Mouse (Mus musculus) lung, postnatal 0 days (tissue): ENCODE results near the gene Tmem202.

Experiments used
- CTCF ChIP-seq: IDR thresholded peaks from 2 replicates; pipeline ENCODE4 v1.5.1; 2016; ENCODE audit warnings: antibody characterized with exemption, mild to moderate bottlenecking
- EP300 ChIP-seq: IDR thresholded peaks from 2 replicates; pipeline ENCODE4 v1.6.1; 2016; ENCODE audit warnings: antibody characterized with exemption, mild to moderate bottlenecking, control low read depth

GRCm38 (mm10) chr9:59588252-59588651 is 48.6 kb upstream of the Tmem202 start:
- TF ChIP-seq CTCF (no peak), EP300 (no peak)
